Mouse (Mus musculus) hindbrain, embryonic 14.5 days (tissue): ENCODE measurements around the gene Cflar. TPM values are rescaled to one million over a fixed set of nuclear protein-coding genes. Genes with fewer than 3 reads are reported as not detected.
"Not testable (repeated sequence)": the region's sequence is repeated elsewhere in the genome, so short reads cannot be mapped to it uniquely, and the experiment has no call there.

ENCODE experiments used
- ATAC-seq: fragments of 200-750 bp; cut with Nextera tagmentation; 2 replicates; pipeline ENCODE4 v1.8.0; 2017; ENCODE audit warnings: moderate number of reproducible peaks, mild to moderate bottlenecking, moderate TSS enrichment, moderate library complexity; ENCODE audit not compliant: low FRiP score
- DNase-seq: peaks from one replicate; pipeline ENCODE4 v3.0.0-alpha.2; 2015; ENCODE audit warnings: low spot score
- H3K27ac ChIP-seq: fragments of 300-500 bp; sonication (generic); 2 replicates; pipeline ENCODE4 v1.5.1; 2014; ENCODE audit warnings: mild to moderate bottlenecking, moderate library complexity
- H3K27me3 ChIP-seq: fragments of 300-500 bp; sonication (generic); 2 replicates; pipeline ENCODE4 v1.6.1; 2014; ENCODE audit warnings: mild to moderate bottlenecking, low read length, mixed read lengths; ENCODE audit not compliant: control insufficient read depth, insufficient read depth
- H3K36me3 ChIP-seq: fragments of 300-500 bp; sonication (generic); replicated peaks from 2 replicates; pipeline ENCODE4 v1.6.1; 2014; ENCODE audit not compliant: control insufficient read depth, insufficient read depth
- H3K4me1 ChIP-seq: fragments of 300-500 bp; sonication (generic); replicated peaks from 2 replicates; pipeline ENCODE4 v1.6.1; 2014; ENCODE audit warnings: antibody characterized with exemption, low read length, mixed read lengths; ENCODE audit not compliant: control insufficient read depth, insufficient read depth
- H3K4me2 ChIP-seq: fragments of 300-500 bp; sonication (generic); replicated peaks from 2 replicates; pipeline ENCODE4 v1.6.1; 2014; ENCODE audit warnings: mild to moderate bottlenecking, moderate library complexity
- H3K4me3 ChIP-seq: fragments of 300-500 bp; sonication (generic); replicated peaks from 2 replicates; pipeline ENCODE4 v1.5.1; 2014; ENCODE audit warnings: mild to moderate bottlenecking, low read length
- H3K9ac ChIP-seq: fragments of 300-500 bp; sonication (generic); 2 replicates; pipeline ENCODE4 v1.6.1; 2014
- H3K9me3 ChIP-seq: fragments of 300-500 bp; sonication (generic); 2 replicates; pipeline ENCODE4 v1.6.1; 2016; ENCODE audit warnings: low read length; ENCODE audit not compliant: control insufficient read depth
- WGBS: fragments of 180-500 bp; shearing (Covaris S2); extraction: QIAGEN DNeasy Blood & Tissue Kit; methylation state at CpG from one replicate; pipeline ENCODE4 v1.1.7; 2014; 5-methylcytosine and 5-hydroxymethylcytosine counted together
- polyA plus RNA-seq: library from polyadenylated mRNA; unstranded; fragments of >200 nt; fragmentation: Nextera tagmentation; extraction: Ambion mirVana; gene quantifications from 2 replicates; pipeline ENCODE4 v1.2.1, GENCODE M21; 2014

Cflar gene
- polyA plus RNA-seq = 16.6 and 18.7 TPM in 2 replicates

DNA sequence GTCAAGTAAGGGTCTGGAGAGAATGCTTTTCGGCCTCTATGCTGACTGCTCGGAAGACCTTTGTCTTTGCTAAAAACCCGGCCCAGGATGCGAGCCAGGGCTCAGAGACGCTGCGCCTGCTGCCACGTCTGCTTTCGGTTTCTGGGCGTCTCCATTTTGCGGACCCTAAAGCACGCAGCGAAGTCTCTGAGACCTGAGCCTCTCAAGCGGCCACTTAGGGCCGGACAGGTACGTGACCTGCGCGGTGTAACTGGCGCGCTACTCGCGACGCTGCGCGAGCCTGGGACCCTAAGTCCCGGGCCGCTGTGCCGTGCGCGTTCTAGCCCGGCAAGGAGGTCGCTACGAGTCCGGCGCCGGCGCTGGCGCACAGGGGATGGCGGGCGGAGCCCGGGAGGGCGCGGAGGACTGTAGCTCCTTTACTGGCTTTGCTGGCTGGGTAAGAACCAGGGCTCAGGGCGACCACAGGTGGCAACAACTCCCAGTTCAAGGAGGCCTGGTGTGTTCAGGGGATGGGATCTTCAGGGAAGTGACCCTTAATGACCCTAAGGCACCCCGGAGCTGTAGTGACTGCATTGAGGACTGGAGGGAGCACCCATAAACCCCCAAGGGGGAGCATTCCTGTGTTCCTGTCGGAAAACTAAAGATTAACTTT lies at the start of gene Cflar:
Gene Cflar (plus strand): TSS at position 144 of the 652 bp plus-strand sequence.
- under 1% methylated on average over 43 of the region's 45 CpGs for WGBS

DNA sequence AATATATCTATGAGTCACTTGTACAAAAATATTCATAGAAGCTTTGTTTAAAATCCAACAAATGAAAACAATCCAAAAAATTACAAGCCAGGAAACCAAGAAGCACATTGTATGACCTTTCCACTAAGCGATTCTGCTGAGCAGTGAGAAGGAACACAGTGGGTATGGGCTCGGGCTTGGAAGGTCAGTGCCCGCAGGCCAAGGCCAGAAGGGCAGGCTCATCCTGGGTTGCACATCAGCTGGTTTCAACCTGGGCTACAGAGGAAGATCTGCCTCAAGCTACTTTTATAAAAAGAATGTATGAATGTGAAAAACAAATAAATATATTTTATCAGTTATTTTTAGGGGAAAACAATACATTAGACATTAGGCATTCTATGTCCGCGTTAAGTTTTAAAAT lies 48.6 kb upstream of the Cflar start:
- H3K9ac ChIP-seq, H3K36me3 ChIP-seq, H3K27ac ChIP-seq, H3K4me2 ChIP-seq, H3K4me1 ChIP-seq, H3K4me3 ChIP-seq, ATAC-seq, H3K27me3 ChIP-seq, H3K9me3 ChIP-seq, DNase-seq: not testable (repeated sequence)
- WGBS = 91% methylated on average over 5 of the region's 5 CpGs

More for the DNA sequence above, at the start of gene Cflar:
- peak; percentile 66 for DNase-seq
- H3K4me2 ChIP-seq = peak within 1 kb of the TSS; percentile 73
- ATAC-seq = peak; percentile 84
- no peaks in the 10 kb centered on the region for H3K27me3 ChIP-seq
- H3K36me3 ChIP-seq = no peaks in the 10 kb centered on the region
- H3K4me1 ChIP-seq = peaks cover 8% of the 10 kb centered on the region; the same call in 1 of the 2 replicates
- peak within 1 kb of the TSS; percentile 67 for H3K4me3 ChIP-seq
- peak within 1 kb of the TSS; percentile 81 for H3K9ac ChIP-seq
- no peaks in the 10 kb centered on the region for H3K9me3 ChIP-seq
- peak within 1 kb of the TSS; percentile 91 for H3K27ac ChIP-seq

DNA sequence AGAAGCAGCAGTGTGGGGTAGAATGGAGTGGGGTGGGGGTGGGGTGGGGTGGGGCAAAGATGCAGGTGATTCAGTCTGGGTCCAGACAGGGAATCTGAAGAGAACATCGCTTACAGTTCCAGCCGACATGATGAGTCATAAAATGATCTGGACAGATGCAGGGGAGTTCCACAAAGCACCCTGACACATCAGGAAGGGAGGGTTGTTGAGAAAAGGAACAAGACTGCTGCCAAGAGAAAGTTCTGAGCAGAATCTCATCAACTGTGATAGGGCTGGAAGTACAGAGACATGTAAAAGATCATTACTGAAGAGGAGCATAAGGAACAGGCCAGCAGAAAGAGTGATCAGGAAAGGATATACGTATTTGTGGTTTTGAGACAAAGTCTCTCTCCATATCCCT lies 47.9 kb upstream of the Cflar start:
- not testable (repeated sequence) for H3K4me3 ChIP-seq, H3K27ac ChIP-seq, DNase-seq, H3K4me1 ChIP-seq, H3K4me2 ChIP-seq, H3K9me3 ChIP-seq, ATAC-seq, H3K36me3 ChIP-seq, H3K9ac ChIP-seq, H3K27me3 ChIP-seq
- 89% methylated on average over 3 of the region's 3 CpGs for WGBS

DNA sequence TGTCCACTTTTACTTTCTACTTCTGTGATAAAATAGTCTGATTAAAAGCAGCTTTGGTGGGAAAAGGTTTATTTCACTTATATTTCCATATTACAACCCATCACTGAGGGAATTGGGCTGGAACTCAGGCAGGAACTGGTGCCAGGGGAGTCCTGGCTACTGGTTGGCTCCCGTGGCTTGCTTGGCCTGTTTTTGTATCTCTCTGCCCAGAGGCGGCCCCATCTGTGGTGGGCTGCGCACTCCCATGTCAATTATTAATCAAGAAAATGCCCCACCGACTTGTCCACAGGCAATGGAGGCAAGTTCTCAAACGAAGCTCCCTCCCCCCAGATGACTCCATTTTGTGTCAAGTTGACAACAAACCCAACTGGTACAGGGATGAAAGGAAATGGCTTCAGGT lies 43.1 kb upstream of the Cflar start:
- no peak for DNase-seq
- Histone ChIP-seq H3K27me3 (no peaks in the 10 kb centered on the region), H3K9ac (no peak overlapping the region), H3K4me3 (no peak overlapping the region), H3K4me1 (no peaks in the 10 kb centered on the region), H3K9me3 (no peaks in the 10 kb centered on the region), H3K27ac (no peak overlapping the region), H3K4me2 (no peak overlapping the region), H3K36me3 (no peaks in the 10 kb centered on the region)
- no peak for ATAC-seq
- WGBS = 83% methylated on average over 5 of the region's 5 CpGs

DNA sequence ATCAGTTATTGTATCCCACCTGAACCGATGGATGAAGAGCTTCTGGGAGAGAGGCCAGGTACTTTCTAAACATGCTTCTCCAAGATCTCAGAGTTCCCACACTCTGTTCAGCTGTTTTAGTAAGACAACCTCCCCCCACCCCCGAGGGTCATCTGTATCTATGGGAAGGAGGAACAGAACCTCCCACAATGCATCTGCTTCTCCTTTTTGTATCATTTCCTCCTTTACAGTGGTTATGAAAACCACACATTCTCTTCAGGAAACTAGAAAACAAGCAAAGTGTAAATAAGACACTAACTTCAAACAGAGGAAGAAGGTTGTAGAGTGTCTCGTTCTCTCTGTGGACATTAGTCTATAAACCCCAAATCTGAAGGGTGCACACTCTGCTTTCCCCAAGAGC lies 41.7 kb upstream of the Cflar start:
- H3K9ac ChIP-seq, H3K27ac ChIP-seq, ATAC-seq, H3K9me3 ChIP-seq, H3K4me3 ChIP-seq, H3K36me3 ChIP-seq, DNase-seq, H3K27me3 ChIP-seq, H3K4me1 ChIP-seq, H3K4me2 ChIP-seq: not testable (repeated sequence)
- 89% methylated on average over 3 of the region's 3 CpGs for WGBS

DNA sequence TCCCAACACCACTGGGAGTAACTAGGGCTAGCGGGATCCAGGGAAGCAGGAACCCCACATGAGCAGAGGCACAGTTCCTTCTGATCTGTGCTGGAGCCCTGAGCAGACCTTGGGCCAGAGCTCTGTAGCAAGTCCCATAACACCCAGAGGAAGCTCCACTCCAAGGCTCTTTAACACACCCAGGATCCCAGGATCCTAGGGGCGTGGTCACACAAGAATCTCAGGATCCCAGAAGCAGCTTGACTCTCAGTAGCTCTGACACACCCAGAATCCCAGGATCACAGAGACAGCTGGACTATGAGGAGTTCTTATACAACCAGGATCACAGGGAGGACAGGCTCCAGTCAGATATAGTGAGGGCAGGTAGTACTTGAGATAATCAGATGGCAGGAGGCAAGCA lies 39.2 kb upstream of the Cflar start:
- H3K27me3 ChIP-seq = no peaks in the 10 kb centered on the region
- no peak overlapping the region for H3K4me2 ChIP-seq
- no peak overlapping the region for H3K4me3 ChIP-seq
- no peak overlapping the region for H3K27ac ChIP-seq
- no peak overlapping the region for H3K9ac ChIP-seq
- DNase-seq (no peak), ATAC-seq (no peak)
- H3K36me3 ChIP-seq = no peaks in the 10 kb centered on the region
- no peaks in the 10 kb centered on the region for H3K9me3 ChIP-seq
- 87% methylated on average over 2 of the region's 2 CpGs for WGBS
- H3K4me1 ChIP-seq = no peaks in the 10 kb centered on the region

DNA sequence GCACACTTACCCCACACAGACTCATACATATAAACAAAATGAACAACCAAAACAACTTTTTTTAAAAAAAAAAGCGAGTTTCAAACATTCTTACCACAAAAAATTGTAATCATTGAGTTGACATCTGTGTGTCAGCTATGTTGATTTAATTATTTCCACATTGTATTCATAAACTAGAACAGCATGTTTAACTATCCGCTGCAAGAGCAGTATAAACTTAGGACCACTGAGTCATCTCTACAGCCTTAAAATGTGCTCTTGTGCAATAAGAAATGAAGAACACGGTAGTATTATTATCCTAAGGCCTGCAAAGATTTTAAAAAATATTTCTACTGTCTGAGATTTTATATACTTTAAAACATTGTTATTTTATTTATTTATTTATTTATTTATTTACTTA lies 36.3 kb upstream of the Cflar start:
- no peaks in the 10 kb centered on the region for H3K27me3 ChIP-seq
- H3K9me3 ChIP-seq = no peaks in the 10 kb centered on the region
- H3K9ac ChIP-seq = no peak overlapping the region
- H3K4me2 ChIP-seq = no peak overlapping the region
- H3K36me3 ChIP-seq = no peaks in the 10 kb centered on the region
- DNase-seq (no peak), ATAC-seq (no peak)
- H3K27ac ChIP-seq = no peak overlapping the region
- H3K4me3 ChIP-seq = no peak overlapping the region
- 86% methylated on average over 3 of the region's 3 CpGs for WGBS
- no peaks in the 10 kb centered on the region for H3K4me1 ChIP-seq

DNA sequence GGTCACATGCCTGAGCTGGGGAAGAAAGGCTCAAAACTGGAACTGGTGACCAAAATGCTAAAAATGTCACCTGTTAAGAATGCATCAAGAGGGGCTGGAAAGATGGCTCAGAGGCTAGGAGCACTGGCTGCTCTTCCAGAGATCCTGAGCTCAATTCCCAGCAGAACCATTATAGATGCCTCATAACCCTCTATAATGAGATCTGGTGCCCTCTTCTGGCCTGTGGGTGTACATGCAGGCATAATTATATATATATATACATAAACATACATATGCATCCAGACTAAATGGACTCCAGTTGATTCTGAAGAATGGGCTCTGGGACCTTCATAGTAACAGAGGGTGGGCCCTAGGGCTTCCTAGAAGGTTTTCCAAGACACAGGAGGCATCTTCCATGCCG lies 33.7 kb upstream of the Cflar start:
- peak; percentile 46 for DNase-seq
- 93% methylated on average over 1 of the region's 1 CpGs for WGBS
- ATAC-seq = no peak
- Histone ChIP-seq H3K9me3 (no peaks in the 10 kb centered on the region), H3K27ac (no peak overlapping the region), H3K36me3 (no peaks in the 10 kb centered on the region), H3K4me3 (no peak overlapping the region), H3K27me3 (no peaks in the 10 kb centered on the region), H3K4me2 (no peak overlapping the region), H3K9ac (no peak overlapping the region), H3K4me1 (no peaks in the 10 kb centered on the region)

DNA sequence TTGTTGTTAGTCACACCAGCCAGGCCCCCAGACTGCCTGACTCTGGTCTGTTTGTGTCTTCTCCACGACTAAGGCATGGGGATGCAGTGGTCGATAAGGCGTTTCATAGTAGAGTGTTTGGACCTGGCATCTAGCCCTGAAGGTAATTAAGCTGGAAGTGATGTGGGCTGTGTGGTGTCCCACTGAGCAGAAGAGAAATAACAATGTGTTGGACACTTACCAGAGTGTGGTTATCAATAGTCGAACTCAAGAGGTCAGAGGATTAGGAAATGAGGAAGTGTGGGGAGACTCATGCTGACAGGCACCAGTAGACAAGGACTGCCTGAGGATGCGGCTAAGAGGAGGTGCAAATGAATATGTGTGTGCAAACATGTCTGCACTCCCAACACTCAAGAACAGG lies 32.9 kb upstream of the Cflar start:
- not testable (repeated sequence) for H3K4me1 ChIP-seq, H3K9ac ChIP-seq, DNase-seq, ATAC-seq, H3K36me3 ChIP-seq, H3K27me3 ChIP-seq, H3K27ac ChIP-seq, H3K4me2 ChIP-seq, H3K9me3 ChIP-seq, H3K4me3 ChIP-seq
- WGBS = 82% methylated on average over 5 of the region's 5 CpGs

DNA sequence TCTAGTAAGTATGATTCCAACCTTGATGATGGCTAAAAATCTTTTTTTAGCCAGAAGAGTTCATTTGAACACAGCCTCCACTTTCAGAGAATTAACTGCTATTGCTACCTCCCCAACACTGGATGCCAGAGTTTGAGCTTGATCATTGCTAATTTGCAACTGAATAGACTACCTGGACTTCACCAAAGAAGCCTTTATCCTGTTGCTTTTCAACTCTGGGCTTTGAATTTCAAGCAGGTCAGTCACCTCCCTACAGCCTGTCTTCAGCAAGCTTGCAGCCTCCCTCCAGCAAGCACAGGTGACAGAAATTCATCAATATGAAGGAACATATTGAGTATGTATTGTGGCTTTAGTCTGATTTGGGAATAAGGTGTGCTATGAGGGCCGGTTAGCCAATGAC lies 21.9 kb upstream of the Cflar start:
- Histone ChIP-seq H3K4me2 (no peak overlapping the region), H3K9ac (no peak overlapping the region), H3K27me3 (no peaks in the 10 kb centered on the region), H3K27ac (no peak overlapping the region), H3K4me1 (no peaks in the 10 kb centered on the region), H3K36me3 (no peaks in the 10 kb centered on the region), H3K4me3 (no peak overlapping the region), H3K9me3 (no peaks in the 10 kb centered on the region)
- 83% methylated on average over 1 of the region's 1 CpGs for WGBS
- DNase-seq = no peak
- ATAC-seq = no peak
